Mouse (Mus musculus) retina, adult 2 months (tissue): ENCODE measurements around the gene Treh.
A peak's percentile ranks its signal among the peaks of the same experiment; 100 is the strongest.

Source experiments
- DNase-seq: peaks from one replicate; pipeline ENCODE4 v3.0.0-alpha.2; 2012; ENCODE audit warnings: low read depth, low spot score

Gene Treh

GRCm38 (mm10) chr9:44678288-44678871 is 5.3 kb downstream of the Treh start:
- DNase-seq: no peak

DNA sequence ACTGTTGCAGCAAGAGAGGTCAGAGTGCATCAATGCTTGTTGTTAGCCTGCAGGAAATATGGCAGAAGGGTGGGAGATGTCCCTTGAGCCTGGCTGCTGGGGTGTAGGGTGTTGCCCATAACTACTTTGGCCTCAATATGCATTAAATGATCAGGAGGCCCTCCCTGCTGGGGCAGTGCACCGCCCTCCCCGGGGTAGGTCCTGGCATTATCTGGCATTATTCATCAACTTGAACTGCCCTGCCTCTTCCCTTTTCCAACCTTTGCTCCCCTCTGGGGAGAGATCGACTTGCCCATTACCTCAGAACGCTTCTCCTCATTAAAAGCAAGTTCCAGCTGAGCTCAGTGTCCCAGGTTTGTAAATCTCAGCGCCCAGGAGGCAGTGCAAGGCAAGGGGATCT is 6.5 kb downstream of the Treh start:
- no peak for DNase-seq

DNA sequence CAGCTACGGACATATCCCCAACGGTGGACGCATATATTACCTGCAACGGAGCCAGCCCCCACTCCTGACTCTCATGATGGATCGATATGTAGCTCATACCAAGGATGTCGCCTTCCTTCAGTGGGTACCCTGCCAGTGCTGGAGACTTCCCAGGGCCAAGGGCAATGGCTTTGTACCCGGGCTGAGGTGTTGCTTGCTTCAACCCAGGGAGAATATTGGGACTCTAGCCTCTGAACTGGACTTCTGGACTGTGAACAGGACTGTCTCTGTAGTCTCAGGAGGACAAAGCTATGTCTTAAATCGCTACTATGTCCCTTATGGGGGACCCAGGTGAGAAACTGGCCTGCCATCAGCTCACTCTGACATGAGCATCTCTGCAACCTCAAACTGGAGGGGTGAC is 10.0 kb downstream of the Treh start:
- DNase-seq: no peak

GRCm38 (mm10) chr9:44685346-44686330 is 12.6 kb downstream of the Treh start:
- DNase-seq: peak; percentile 15

GRCm38 (mm10) chr9:44686638-44687037 is 13.6 kb downstream of the Treh start:
- DNase-seq: no peak

GRCm38 (mm10) chr9:44688013-44688412 is 15.0 kb downstream of the Treh start:
- DNase-seq: no peak

DNA sequence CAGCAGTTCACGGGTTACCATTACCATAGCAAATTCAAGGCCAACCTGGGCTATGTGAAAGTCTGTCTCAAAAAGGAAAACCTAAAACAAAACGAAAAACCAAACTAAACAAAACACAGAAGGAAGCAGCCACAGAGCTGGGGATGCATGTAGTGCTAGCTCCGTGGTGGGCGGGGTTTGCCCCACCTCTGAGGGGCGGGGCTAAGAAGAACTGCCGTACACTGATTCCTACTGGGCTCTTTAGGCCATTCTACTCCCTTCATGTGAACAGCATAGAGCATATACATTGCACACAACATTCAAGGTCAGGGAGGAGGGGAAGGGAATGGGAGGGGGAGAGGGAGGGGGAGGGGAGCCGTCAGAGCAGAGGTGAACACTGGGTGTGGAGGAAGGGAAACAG is 17.6 kb downstream of the Treh start:
- no peak for DNase-seq

DNA sequence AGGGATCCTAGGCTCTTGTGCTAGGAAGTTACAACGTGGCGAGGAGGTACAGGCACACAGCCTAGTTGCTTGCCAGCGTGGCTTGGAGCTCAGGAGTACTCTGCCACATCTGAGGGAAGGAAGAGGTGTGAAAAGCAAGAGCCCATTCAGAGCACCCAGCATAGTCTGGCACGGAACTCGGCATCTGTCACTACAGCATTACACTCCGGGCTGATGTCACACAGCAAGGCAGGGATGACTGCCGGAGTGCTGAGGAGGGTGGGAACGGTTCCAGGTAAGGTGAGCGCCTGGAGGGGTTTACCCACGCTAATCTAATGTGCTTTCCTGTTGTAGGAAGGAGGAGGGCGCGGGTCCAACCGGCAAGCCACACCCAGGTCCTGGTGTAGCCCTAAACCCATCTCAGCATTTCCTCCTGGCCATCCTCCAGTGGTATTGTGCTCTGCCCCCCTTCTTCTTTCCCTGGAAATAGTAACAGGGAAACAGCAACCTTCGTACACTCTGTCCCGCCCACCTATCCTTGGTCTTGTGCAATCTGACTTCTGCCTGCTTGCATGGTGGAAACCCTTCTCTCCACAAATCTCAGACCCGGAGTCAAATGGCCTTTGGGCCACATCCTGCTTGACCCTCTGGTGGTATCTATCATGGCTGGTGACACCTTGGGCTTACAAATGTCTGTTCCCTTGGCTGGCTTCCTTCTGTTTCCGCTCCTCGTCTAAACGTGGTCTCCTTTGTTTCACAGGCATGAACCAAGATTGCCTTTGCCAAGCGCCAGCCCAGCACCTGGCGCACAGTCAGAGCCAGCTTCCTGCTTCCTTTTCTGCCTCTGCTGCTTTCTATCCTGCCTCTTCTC is 18.9 kb downstream of the Treh start:
- DNase-seq: no peak

DNA sequence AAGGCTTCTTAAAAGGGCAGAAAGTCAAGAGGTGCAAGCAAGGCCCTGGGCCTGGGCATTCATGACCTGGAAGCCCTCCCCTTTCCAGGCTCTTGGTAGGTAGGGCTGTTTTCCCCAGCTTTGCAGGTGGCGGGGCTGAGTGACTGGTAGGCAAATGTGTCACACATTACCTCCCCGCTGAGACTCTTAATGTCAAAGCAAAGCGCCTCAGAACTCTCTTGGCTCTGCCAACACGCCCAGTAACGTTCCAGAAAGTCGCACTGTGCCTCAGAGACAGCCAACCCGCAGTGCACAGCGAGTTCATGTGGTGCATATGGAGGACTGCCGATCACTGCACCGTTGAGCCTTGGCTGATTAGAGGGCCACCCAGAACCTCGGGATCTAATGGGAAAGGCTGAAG is 20.0 kb downstream of the Treh start:
- DNase-seq: no peak

DNA sequence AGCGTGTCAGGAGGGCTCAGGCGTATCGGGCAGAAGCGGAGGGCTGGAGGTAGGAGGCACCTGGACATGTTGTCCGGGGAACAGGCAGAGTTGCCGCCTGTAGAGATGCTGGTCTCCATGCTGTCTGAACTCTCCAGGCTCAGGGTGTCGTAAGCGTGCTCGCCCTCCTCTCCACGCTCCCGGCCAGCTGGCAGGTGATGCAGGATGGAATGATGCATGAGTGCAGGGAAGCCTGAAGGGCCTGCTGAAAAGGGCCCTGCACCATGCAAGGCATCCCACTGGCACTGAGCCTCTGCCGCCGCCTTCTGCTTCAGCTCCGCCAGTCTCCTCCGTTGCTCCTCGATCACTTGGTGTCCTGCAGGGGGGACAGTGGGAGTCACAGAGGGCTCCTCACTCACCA is 24.8 kb downstream of the Treh start:
- DNase-seq: no peak

DNA sequence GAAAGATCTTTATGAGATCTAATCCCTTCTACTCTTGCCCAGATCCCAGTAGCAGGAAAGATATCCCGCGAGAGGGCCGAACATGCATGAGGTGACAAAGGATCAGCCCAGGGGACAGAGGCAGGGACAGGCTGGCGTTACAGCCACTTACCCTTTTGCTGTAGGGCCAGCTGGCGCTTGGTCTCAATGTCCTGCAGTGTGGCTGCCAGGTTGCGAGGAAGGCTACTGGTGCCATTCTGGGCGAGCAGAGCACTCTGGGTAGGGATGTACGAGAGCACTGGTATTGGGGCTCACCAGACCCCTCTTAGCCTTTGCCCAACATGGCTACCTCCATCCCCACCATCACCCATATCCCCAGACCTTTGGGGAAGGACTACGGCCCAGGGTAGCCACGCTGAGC is 26.2 kb downstream of the Treh start:
- no peak for DNase-seq

DNA sequence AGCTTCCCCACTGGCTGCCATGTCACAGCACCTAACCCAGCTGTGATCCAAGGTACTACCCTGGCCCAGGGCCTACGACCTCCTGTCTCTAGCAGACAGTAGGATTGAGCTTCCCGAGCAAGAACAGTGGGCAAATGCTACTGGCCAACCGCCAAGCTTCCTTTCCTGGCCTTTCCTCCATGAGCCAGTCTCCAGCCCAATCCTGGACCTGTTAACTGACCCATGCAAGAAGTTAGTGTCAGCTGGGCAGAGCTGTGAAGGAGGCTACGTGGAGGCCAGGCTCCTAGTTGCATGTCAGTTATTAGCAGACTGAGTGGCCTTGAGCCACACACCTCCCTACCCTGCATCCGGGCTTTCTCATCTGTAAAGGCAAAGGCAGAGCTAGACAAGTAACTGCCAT is 26.7 kb downstream of the Treh start:
- DNase-seq: no peak

- no peak for DNase-seq
Observed at GRCm38 (mm10) chr9:44707749-44708428, 34.9 kb downstream of the Treh start.

- no peak for DNase-seq
Observed at GRCm38 (mm10) chr9:44708429-44708765, 35.4 kb downstream of the Treh start.

DNA sequence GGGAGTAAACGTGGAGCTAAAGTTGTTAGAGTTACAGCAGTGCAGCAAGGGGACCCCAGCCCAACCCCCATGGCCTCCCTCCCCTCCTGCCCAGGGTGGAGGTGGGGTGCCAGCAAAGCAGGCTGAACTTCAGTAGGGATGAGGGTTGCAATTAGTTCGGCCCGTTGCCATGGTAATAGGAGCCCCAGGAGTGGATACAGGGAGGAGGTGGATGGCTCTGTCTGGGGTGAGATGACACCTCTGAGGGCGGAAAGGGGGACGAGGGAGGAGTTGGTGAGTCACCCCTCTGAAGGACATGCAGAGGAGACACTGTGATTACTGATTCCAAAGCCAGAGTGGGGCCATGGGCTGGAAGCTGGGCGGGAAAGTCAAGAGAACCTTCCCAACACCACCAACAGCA is 35.9 kb downstream of the Treh start:
- no peak for DNase-seq

GRCm38 (mm10) chr9:44709600-44709999 is 36.6 kb downstream of the Treh start:
- DNase-seq: no peak

- DNase-seq: no peak
Observed at GRCm38 (mm10) chr9:44710213-44710612, 37.2 kb downstream of the Treh start.

GRCm38 (mm10) chr9:44711602-44712001 is 38.6 kb downstream of the Treh start:
- DNase-seq: no peak

DNA sequence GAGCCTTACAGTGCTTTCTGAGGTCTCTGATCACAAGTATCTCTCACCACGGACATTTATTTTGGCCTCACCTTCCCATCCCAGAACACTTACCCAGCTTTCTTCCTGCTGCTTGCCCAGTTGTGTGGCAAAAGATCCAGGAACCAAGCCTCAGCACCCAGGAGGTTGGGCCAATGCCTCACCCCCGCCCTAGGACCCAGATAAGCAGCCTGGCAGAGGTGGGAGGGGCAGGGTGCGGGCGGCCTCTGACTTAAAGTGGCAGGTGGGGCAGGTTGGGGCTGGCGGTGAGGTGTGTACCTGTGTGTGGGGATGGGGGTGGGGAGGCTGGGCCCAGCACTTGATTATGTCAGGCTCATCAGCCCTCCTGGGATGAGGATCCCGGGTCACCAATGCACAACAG is 40.0 kb downstream of the Treh start:
- DNase-seq: no peak

GRCm38 (mm10) chr9:44713574-44713973 is 40.5 kb downstream of the Treh start:
- DNase-seq: no peak

DNA sequence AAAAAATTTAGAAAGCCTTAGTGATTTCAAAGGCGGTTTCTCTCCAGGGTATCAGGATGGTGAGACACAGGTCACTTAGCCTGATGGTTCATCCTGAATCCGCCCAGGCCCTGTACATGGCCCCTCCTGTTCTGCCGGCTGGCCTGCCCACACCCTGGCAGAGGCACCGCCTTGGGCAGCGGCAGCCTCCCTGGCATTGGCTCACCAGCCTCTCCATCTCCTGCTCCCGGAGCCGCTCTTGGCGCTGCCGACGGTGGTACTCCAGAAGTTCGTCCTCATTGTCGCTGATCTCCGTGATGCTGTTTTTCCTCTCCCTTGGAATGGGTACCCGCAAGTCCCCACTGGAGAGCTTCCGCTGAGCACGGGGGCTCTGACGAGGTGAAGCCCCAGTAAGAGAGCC is 42.1 kb downstream of the Treh start:
- DNase-seq: no peak
